Mouse (Mus musculus) hindbrain, embryonic 14.5 days (tissue): ENCODE measurements at regions not wholly inside any gene's neighbourhood (a gene's known extent, or its start where the extent isn't known, plus 50 kb on each side); places are given as distances from the start of the nearest gene placed in this dataset.
A peak's percentile ranks its signal among the peaks of the same experiment; 100 is the strongest.
"Not testable (repeated sequence)": the region's sequence is repeated elsewhere in the genome, so short reads cannot be mapped to it uniquely, and the experiment has no call there.

ENCODE experiments used
- ATAC-seq: fragments of 200-750 bp; cut with Nextera tagmentation; 2 replicates; pipeline ENCODE4 v1.8.0; 2017; ENCODE audit warnings: moderate number of reproducible peaks, mild to moderate bottlenecking, moderate TSS enrichment, moderate library complexity; ENCODE audit not compliant: low FRiP score
- DNase-seq: peaks from one replicate; pipeline ENCODE4 v3.0.0-alpha.2; 2015; ENCODE audit warnings: low spot score
- H3K27ac ChIP-seq: fragments of 300-500 bp; sonication (generic); 2 replicates; pipeline ENCODE4 v1.5.1; 2014; ENCODE audit warnings: mild to moderate bottlenecking, moderate library complexity
- H3K27me3 ChIP-seq: fragments of 300-500 bp; sonication (generic); 2 replicates; pipeline ENCODE4 v1.6.1; 2014; ENCODE audit warnings: mild to moderate bottlenecking, low read length, mixed read lengths; ENCODE audit not compliant: control insufficient read depth, insufficient read depth
- H3K36me3 ChIP-seq: fragments of 300-500 bp; sonication (generic); replicated peaks from 2 replicates; pipeline ENCODE4 v1.6.1; 2014; ENCODE audit not compliant: control insufficient read depth, insufficient read depth
- H3K4me1 ChIP-seq: fragments of 300-500 bp; sonication (generic); replicated peaks from 2 replicates; pipeline ENCODE4 v1.6.1; 2014; ENCODE audit warnings: antibody characterized with exemption, low read length, mixed read lengths; ENCODE audit not compliant: control insufficient read depth, insufficient read depth
- H3K4me2 ChIP-seq: fragments of 300-500 bp; sonication (generic); replicated peaks from 2 replicates; pipeline ENCODE4 v1.6.1; 2014; ENCODE audit warnings: mild to moderate bottlenecking, moderate library complexity
- H3K4me3 ChIP-seq: fragments of 300-500 bp; sonication (generic); replicated peaks from 2 replicates; pipeline ENCODE4 v1.5.1; 2014; ENCODE audit warnings: mild to moderate bottlenecking, low read length
- H3K9ac ChIP-seq: fragments of 300-500 bp; sonication (generic); 2 replicates; pipeline ENCODE4 v1.6.1; 2014
- H3K9me3 ChIP-seq: fragments of 300-500 bp; sonication (generic); 2 replicates; pipeline ENCODE4 v1.6.1; 2016; ENCODE audit warnings: low read length; ENCODE audit not compliant: control insufficient read depth
- WGBS: fragments of 180-500 bp; shearing (Covaris S2); extraction: QIAGEN DNeasy Blood & Tissue Kit; methylation state at CpG from one replicate; pipeline ENCODE4 v1.1.7; 2014; 5-methylcytosine and 5-hydroxymethylcytosine counted together

- not testable (repeated sequence) for H3K4me3 ChIP-seq, H3K4me1 ChIP-seq, H3K36me3 ChIP-seq, ATAC-seq, H3K27ac ChIP-seq, H3K4me2 ChIP-seq, H3K27me3 ChIP-seq, DNase-seq, H3K9ac ChIP-seq, H3K9me3 ChIP-seq
- WGBS, result no CpG with 5 or more reads among the region's 8 CpGs
Observed at GRCm38 (mm10) chr12:92883091-92883490, 1034.1 kb upstream of the Sel1l start.

GRCm38 (mm10) chr12:92882540-92882939, 1033.6 kb upstream of the Sel1l start:
- ATAC-seq, H3K36me3 ChIP-seq, H3K27ac ChIP-seq, DNase-seq, H3K9ac ChIP-seq, H3K4me3 ChIP-seq, H3K4me2 ChIP-seq, H3K9me3 ChIP-seq, H3K4me1 ChIP-seq, H3K27me3 ChIP-seq: not testable (repeated sequence)
- WGBS, result 80% methylated on average over 5 of the region's 11 CpGs

DNA sequence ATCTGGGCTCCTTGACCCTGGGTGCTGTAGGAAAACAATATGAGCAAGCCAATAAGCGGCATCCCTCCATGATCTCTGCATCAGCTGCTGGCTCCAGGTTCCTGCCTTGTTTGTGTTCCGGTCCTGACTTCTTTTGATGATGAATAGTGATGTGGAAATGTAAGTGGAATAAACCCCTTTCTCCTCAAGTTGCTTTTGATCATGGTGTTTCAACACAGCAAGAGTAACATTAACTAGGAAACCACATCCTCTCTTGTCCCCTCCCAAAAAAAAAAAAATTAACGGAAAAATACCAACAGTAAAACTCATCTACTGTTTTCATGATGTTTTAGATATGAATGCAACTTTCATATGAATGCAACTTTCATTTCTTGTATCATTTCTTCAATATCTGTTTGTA, 1024.6 kb upstream of the Sel1l start:
- WGBS, result 89% methylated on average over 3 of the region's 3 CpGs

DNA sequence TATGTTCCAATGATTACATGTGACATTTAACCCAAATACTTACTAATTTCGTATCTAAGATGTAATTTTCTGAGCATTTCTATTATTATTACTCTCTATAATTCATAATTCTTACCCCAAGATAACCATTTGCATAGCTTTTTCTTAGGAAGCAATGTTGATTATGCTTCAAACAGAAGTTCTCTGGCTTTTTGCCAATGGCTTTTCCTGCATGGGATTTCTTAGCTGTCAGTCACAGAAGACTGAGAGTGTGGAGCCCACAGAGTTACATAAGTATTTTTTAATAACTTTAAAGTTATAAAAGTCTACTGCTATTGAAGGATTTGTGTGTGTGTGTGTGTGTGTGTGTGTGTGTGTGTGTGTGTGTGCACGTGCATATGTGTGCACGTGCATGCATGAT, 1020.4 kb upstream of the Sel1l start:
- Histone ChIP-seq H3K27ac (no peak overlapping the region), H3K4me1 (no peaks in the 10 kb centered on the region), H3K4me2 (no peak overlapping the region), H3K36me3 (no peaks in the 10 kb centered on the region), H3K9me3 (no peaks in the 10 kb centered on the region), H3K27me3 (no peaks in the 10 kb centered on the region), H3K4me3 (no peak overlapping the region), H3K9ac (no peak overlapping the region)
- ATAC-seq (no peak), DNase-seq (no peak)
- WGBS, result 78% methylated on average over 3 of the region's 3 CpGs

More for the DNA sequence above, 1024.6 kb upstream of the Sel1l start:
- Histone ChIP-seq H3K4me3 (no peak overlapping the region), H3K9ac (no peak overlapping the region), H3K9me3 (no peaks in the 10 kb centered on the region), H3K27ac (no peak overlapping the region), H3K4me2 (no peak overlapping the region), H3K27me3 (no peaks in the 10 kb centered on the region), H3K4me1 (no peaks in the 10 kb centered on the region), H3K36me3 (no peaks in the 10 kb centered on the region)
- DNase-seq (no peak), ATAC-seq (no peak)

DNA sequence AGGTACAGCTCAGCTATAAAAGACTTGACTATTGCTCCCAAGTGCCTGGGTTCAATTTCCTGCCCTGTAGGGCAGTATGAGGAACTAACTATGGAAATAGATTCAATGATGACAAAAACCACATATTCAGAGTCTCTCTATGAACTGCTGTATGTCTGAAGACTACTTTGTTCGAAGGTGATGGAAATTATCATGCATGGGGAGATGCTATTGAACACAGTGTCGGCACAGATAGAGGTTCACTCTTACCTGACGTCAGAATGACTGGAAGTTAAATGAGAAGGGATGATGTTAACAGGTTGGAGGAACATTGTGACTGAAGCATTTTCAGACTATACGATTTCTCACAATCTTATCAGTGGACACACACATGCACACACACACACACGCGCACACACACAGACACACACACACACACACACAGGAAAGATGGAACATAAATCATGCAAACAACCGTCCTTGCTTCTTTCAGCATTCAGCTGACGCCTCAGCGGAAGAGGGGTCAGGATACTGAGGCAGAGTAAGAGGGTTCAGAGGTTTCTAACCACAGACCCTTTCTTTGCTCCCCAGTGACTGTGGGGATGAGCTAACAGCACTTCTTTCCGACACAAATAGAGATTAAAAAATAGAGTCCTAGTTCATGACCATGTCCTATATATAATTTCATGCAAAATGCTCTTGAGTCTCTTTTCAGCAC, 974.3 kb upstream of the Sel1l start:
- Histone ChIP-seq H3K27me3 (no peaks in the 10 kb centered on the region), H3K9me3 (no peaks in the 10 kb centered on the region), H3K27ac (no peak overlapping the region), H3K4me2 (no peak overlapping the region), H3K36me3 (no peaks in the 10 kb centered on the region), H3K4me3 (no peak overlapping the region), H3K9ac (no peak overlapping the region), H3K4me1 (no peaks in the 10 kb centered on the region)
- ATAC-seq, result no peak
- 92% methylated on average over 10 of the region's 10 CpGs for WGBS
- no peak for DNase-seq

- H3K27ac ChIP-seq, result no peak overlapping the region
- H3K9me3 ChIP-seq, result no peaks in the 10 kb centered on the region
- H3K36me3 ChIP-seq, result no peaks in the 10 kb centered on the region
- no peaks in the 10 kb centered on the region for H3K4me1 ChIP-seq
- 64% methylated on average over 3 of the region's 3 CpGs for WGBS
- ATAC-seq (no peak), DNase-seq (no peak)
- no peaks in the 10 kb centered on the region for H3K27me3 ChIP-seq
- no peak overlapping the region for H3K4me3 ChIP-seq
- no peak overlapping the region for H3K9ac ChIP-seq
- no peak overlapping the region for H3K4me2 ChIP-seq
Observed at GRCm38 (mm10) chr12:92818610-92819009, 969.7 kb upstream of the Sel1l start.

GRCm38 (mm10) chr12:92801121-92801520, 952.2 kb upstream of the Sel1l start:
- ATAC-seq, result no peak
- no peak overlapping the region for H3K4me2 ChIP-seq
- H3K36me3 ChIP-seq, result no peaks in the 10 kb centered on the region
- H3K9ac ChIP-seq, result no peak overlapping the region
- DNase-seq, result no peak
- H3K9me3 ChIP-seq, result no peaks in the 10 kb centered on the region
- no peak overlapping the region for H3K27ac ChIP-seq
- H3K27me3 ChIP-seq, result no peaks in the 10 kb centered on the region
- 86% methylated on average over 1 of the region's 1 CpGs for WGBS
- no peaks in the 10 kb centered on the region for H3K4me1 ChIP-seq
- no peak overlapping the region for H3K4me3 ChIP-seq

DNA sequence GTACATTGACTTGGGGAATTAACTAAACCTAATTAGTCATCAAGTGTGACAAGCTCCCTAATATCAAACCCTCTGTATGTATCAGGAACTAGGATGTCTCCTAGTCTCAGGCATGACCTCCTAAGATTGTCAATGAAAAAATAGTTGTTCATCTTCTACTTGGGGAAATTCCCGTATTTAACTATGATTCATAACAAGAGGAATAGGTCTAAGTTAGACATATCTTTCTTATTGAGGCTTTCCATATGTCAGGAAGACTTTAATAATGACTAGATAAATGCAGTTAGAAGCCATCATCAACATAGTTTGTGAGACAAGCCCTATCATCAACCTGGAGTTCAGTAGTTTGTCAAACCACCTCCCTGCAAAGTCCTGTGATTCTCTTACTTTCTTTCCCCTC, 934.4 kb upstream of the Sel1l start:
- no peak overlapping the region for H3K9ac ChIP-seq
- ATAC-seq (no peak), DNase-seq (no peak)
- H3K27me3 ChIP-seq, result no peaks in the 10 kb centered on the region
- no peaks in the 10 kb centered on the region for H3K4me1 ChIP-seq
- H3K9me3 ChIP-seq, result no peaks in the 10 kb centered on the region
- no peak overlapping the region for H3K4me3 ChIP-seq
- 94% methylated on average over 1 of the region's 1 CpGs for WGBS
- no peak overlapping the region for H3K4me2 ChIP-seq
- H3K27ac ChIP-seq, result no peak overlapping the region
- no peaks in the 10 kb centered on the region for H3K36me3 ChIP-seq

DNA sequence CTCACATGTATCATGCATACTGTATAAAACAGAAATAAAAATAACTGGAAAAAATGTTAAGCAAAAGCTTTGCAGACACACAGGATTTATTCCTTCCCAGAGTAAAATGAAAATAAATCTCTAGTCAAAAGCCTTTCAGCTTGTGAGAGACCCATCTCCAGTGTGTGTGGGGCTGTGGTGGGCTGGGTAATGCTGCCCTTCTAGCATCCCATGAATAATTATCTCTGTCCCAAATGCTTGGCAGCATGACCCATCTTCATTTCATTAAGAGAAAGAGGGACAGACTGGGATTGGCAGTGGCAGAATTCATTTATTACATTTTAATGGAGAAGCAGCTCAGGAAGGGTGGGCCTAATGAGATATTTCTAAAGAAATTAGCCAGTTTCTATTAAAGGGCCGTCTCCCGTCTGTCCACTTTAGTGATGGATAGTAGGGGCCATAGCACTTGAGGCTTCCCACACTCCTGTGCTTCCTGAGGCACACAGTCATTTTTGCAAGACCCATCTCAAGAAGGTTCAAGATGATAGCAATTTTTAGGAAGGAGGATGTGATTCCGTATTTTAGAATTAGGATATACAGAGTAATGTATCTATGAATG, 930.8 kb upstream of the Sel1l start:
- 68% methylated on average over 3 of the region's 3 CpGs for WGBS
- Histone ChIP-seq H3K27ac (no peak overlapping the region), H3K4me2 (no peak overlapping the region), H3K27me3 (no peaks in the 10 kb centered on the region), H3K4me1 (no peaks in the 10 kb centered on the region), H3K4me3 (no peak overlapping the region), H3K9me3 (no peaks in the 10 kb centered on the region), H3K36me3 (no peaks in the 10 kb centered on the region), H3K9ac (no peak overlapping the region)
- ATAC-seq (peak; percentile 34; the same call in 1 of the 2 replicates), DNase-seq (no peak)
